Mouse (Mus musculus): Measurements from ENCODE around the gene Olfr1032. TPM values are rescaled to one million over a fixed set of nuclear protein-coding genes. Genes with fewer than 3 reads are reported as not detected.
"Not testable (repeated sequence)": the region's sequence is repeated elsewhere in the genome, so short reads cannot be mapped to it uniquely, and the experiment has no call there.

Gene Olfr1032
- not detected in 2 replicates for polyA plus RNA-seq (2014; fragmentation: Nextera tagmentation; extraction: Ambion mirVana)

DNA sequence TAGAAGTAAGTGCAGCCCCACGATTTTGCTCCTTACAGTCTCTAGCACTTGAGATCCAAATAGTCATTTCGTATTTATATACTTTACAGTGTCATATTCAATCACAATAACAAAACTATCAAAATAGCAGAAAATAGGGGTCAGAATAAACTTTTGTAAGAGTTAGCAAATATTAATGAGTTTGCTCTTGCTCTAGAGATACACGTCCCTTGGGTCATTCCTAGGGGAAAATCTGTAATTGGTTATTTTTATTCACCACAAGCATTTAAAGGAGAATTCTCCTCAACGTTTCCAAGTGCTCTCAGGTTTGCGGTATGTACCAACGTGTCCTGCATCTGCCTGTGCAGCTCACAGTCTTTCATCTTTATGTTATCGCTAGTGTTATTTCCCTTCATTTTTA is at the start of gene Olfr1032:
Olfr1032 (plus strand) TSS at position 301 of the 400 bp plus-strand sequence.
- Histone ChIP-seq H3K36me3 (ENCODE audit: control insufficient read depth, insufficient read depth, low read length) (no peaks in the 10 kb centered on the region), H3K4me3 (ENCODE audit: low read depth, low read length) (no peak within 1 kb of the TSS), H3K27ac (replicated peaks; ENCODE audit: low read depth, low read length) (no peak within 1 kb of the TSS), H3K4me2 (ENCODE audit: low read depth, severe bottlenecking) (no peak within 1 kb of the TSS), H3K27me3 (ENCODE audit: control insufficient read depth, insufficient read depth, low read length) (no peaks in the 10 kb centered on the region), H3K4me1 (ENCODE audit: control insufficient read depth, insufficient read depth, low read length) (no peaks in the 10 kb centered on the region), H3K9me3 (ENCODE audit: control insufficient read depth, low read length) (no peaks in the 10 kb centered on the region), H3K9ac (ENCODE audit: low read length) (no peak within 1 kb of the TSS)
- ATAC-seq (ENCODE audit: insufficient number of reproducible peaks, low FRiP score, low TSS enrichment, low read depth) (no peak), DNase-seq (ENCODE audit: low spot score) (no peak)
- WGBS: 90% methylated on average over 7 of the region's 7 CpGs

DNA sequence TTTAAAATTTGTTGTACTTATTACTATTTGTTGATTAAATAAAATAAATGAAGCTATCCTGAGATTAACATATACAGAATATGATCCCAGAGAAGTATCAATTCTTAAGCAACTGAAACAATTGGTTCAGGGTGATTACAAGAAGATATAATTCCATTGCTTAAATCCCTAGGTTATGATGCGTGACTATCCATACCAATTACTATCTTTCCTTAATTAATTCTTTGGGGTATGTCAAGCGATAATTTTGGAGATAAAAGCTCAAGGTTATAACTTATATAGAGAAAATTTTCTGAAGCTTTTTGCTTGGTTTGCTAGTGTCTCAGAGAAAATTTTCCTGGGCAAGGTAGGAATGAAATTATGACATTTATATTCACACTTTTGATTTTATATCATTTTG is 31.7 kb upstream of the Olfr1032 start, which contains the start of gene Olfr1029:
Olfr1029 (plus strand) TSS at position 301 of the 400 bp plus-strand sequence.
- Histone ChIP-seq H3K9ac (ENCODE audit: low read length) (no peak within 1 kb of the TSS), H3K4me1 (ENCODE audit: control insufficient read depth, insufficient read depth, low read length) (no peaks in the 10 kb centered on the region), H3K27me3 (ENCODE audit: control insufficient read depth, insufficient read depth, low read length) (no peaks in the 10 kb centered on the region), H3K36me3 (ENCODE audit: control insufficient read depth, insufficient read depth, low read length) (no peaks in the 10 kb centered on the region), H3K4me3 (ENCODE audit: low read depth, low read length) (no peak within 1 kb of the TSS), H3K27ac (replicated peaks; ENCODE audit: low read depth, low read length) (no peak within 1 kb of the TSS), H3K4me2 (ENCODE audit: low read depth, severe bottlenecking) (no peak within 1 kb of the TSS), H3K9me3 (ENCODE audit: control insufficient read depth, low read length) (no peaks in the 10 kb centered on the region)
- ATAC-seq (ENCODE audit: insufficient number of reproducible peaks, low FRiP score, low TSS enrichment, low read depth) (no peak), DNase-seq (ENCODE audit: low spot score) (no peak)
- 89% methylated on average over 2 of the region's 2 CpGs for WGBS

DNA sequence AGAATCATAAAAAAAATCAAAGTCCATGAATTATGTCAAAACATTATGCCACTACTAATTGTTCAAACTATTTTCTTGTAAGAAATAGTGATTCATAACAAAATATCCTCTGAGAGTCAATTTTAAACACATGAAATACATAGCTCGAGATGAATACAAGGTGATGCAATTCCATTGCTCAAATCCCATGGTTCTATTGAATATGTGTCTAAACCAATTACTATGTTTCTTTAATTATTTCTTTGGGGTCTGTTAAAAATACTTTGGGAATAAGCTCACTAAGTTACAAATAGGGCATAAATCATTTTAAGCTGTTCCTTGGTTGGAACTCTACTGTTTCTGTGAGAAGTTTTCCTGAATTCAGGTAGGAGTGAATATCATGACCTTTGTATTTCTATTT is 26.4 kb upstream of the Olfr1032 start, which contains the start of gene Olfr1030:
Olfr1030 (plus strand) TSS at position 301 of the 400 bp plus-strand sequence.
- Histone ChIP-seq H3K27ac (replicated peaks; ENCODE audit: low read depth, low read length) (no peak within 1 kb of the TSS), H3K4me2 (ENCODE audit: low read depth, severe bottlenecking) (no peak within 1 kb of the TSS), H3K9ac (ENCODE audit: low read length) (no peak within 1 kb of the TSS), H3K4me1 (ENCODE audit: control insufficient read depth, insufficient read depth, low read length) (no peaks in the 10 kb centered on the region), H3K36me3 (ENCODE audit: control insufficient read depth, insufficient read depth, low read length) (no peaks in the 10 kb centered on the region), H3K9me3 (ENCODE audit: control insufficient read depth, low read length) (no peaks in the 10 kb centered on the region), H3K4me3 (ENCODE audit: low read depth, low read length) (no peak within 1 kb of the TSS), H3K27me3 (ENCODE audit: control insufficient read depth, insufficient read depth, low read length) (no peaks in the 10 kb centered on the region)
- 76% methylated on average over 1 of the region's 1 CpGs for WGBS
- no peak for DNase-seq (ENCODE audit: low spot score)
- no peak for ATAC-seq (ENCODE audit: insufficient number of reproducible peaks, low FRiP score, low TSS enrichment, low read depth)

DNA sequence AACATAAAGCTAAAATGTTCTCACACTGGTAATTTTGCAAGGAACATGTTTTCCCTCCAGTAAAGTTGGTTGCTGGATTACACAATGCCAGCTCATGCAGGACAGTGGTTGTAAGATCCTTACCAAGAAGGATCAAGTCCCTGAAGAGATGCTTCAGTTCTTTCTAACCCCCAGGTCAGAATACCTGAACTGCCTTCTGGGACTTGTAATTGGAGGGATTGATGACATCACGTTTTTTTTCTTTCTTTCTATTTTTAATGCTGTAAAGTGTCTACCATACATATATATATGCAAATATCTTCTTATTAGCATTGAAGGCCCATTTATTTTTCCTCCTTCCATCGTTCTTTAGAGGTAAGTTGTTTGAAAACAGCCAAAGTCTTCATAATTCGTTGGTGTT is 15.3 kb upstream of the Olfr1032 start, which contains the start of gene Olfr1031:
Olfr1031 (plus strand) TSS at position 301 of the 400 bp plus-strand sequence.
- Histone ChIP-seq H3K4me1 (ENCODE audit: control insufficient read depth, insufficient read depth, low read length) (no peaks in the 10 kb centered on the region), H3K4me2 (ENCODE audit: low read depth, severe bottlenecking) (no peak within 1 kb of the TSS), H3K9ac (ENCODE audit: low read length) (no peak within 1 kb of the TSS), H3K27me3 (ENCODE audit: control insufficient read depth, insufficient read depth, low read length) (no peaks in the 10 kb centered on the region), H3K27ac (replicated peaks; ENCODE audit: low read depth, low read length) (no peak within 1 kb of the TSS), H3K4me3 (ENCODE audit: low read depth, low read length) (no peak within 1 kb of the TSS), H3K36me3 (ENCODE audit: control insufficient read depth, insufficient read depth, low read length) (no peaks in the 10 kb centered on the region), H3K9me3 (ENCODE audit: control insufficient read depth, low read length) (no peaks in the 10 kb centered on the region)
- 62% methylated on average over 3 of the region's 3 CpGs for WGBS
- ATAC-seq (ENCODE audit: insufficient number of reproducible peaks, low FRiP score, low TSS enrichment, low read depth): no peak
- no peak for DNase-seq (ENCODE audit: low spot score)

DNA sequence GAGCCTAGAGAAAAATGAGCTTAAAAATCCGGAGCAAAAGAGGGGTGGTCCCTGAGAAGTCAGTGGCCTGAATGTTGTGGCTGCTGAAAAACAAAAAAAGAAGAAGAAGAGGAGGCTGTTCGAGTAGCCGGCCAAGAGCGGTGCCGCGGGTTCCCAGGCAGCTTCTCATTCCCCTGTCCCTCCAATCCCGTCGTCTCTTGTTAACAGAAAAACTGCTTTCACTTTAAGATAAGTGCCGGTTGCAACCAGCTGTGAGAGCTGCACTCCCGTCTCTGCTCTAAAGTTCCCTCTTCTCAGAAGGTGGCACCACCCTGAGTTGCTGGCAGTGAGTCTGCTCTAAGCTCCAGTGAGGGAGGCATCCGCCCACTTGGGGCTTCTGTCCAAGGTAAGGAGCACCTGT is 15.1 kb downstream of the Olfr1032 start, which contains the start of gene Olfr1033:
Olfr1033 (plus strand) TSS at position 228 of the 400 bp plus-strand sequence.
- not testable (repeated sequence) for H3K9ac ChIP-seq (ENCODE audit: low read length); H3K4me1 ChIP-seq (ENCODE audit: control insufficient read depth, insufficient read depth, low read length); H3K36me3 ChIP-seq (ENCODE audit: control insufficient read depth, insufficient read depth, low read length); H3K9me3 ChIP-seq (ENCODE audit: control insufficient read depth, low read length); H3K27me3 ChIP-seq (ENCODE audit: control insufficient read depth, insufficient read depth, low read length); ATAC-seq (ENCODE audit: insufficient number of reproducible peaks, low FRiP score, low TSS enrichment, low read depth); H3K4me3 ChIP-seq (ENCODE audit: low read depth, low read length); H3K27ac ChIP-seq (replicated peaks; ENCODE audit: low read depth, low read length)
- H3K4me2 ChIP-seq (ENCODE audit: low read depth, severe bottlenecking): 0 out of 2 replicates have a peak within 1 kb of the TSS, but pooled peaks have one; percentile 27
- DNase-seq (ENCODE audit: low spot score): peak; percentile 29
- WGBS: 5% methylated on average over 10 of the region's 11 CpGs

DNA sequence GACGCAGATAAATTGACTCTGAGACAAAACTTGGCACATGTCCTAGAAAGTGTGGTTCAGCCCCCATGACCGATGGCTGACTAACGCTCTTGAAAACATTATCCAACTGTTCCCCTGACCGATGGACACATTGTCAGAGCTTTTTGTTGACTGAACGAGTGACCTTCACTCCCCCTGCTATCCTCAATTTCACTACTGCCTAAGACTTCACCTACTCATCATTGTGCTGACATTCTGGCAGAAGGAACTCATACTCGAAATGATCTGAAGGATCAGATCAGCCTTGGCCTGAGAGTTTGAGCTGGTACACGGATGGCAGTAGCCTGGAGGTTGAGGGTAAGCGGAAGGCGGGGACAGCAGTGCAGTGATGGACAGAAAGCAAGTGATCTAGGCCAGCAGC is 16.2 kb downstream of the Olfr1032 start:
- not testable (repeated sequence) for DNase-seq (ENCODE audit: low spot score); H3K4me2 ChIP-seq (ENCODE audit: low read depth, severe bottlenecking)
- 76% methylated on average over 3 of the region's 9 CpGs for WGBS

DNA sequence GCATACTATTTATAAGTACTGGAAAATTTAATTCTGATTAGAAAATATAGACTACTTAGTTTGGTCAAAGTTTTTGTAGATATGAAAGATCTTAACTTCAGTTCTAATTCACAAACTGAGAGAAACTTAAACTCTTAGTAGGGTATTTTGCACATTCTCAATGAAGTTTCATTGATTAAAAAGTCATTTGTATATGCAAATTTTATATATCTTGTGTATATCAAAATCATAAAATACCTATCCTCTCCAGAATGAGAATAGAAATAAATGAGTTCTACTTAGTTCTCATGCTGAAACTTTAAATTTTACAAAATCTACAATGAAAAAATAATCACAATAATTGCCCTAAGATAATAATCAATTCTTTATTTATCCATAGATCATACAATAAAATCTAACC is 40.2 kb downstream of the Olfr1032 start, which contains the start of gene Olfr1034:
Olfr1034 (plus strand) TSS at position 301 of the 400 bp plus-strand sequence.
- H3K4me3 ChIP-seq (ENCODE audit: low read depth, low read length): no peak within 1 kb of the TSS
- no peaks in the 10 kb centered on the region for H3K27me3 ChIP-seq (ENCODE audit: control insufficient read depth, insufficient read depth, low read length)
- no peak for ATAC-seq (ENCODE audit: insufficient number of reproducible peaks, low FRiP score, low TSS enrichment, low read depth)
- DNase-seq (ENCODE audit: low spot score): no peak
- no peak within 1 kb of the TSS for H3K9ac ChIP-seq (ENCODE audit: low read length)
- no peak within 1 kb of the TSS for H3K27ac ChIP-seq (replicated peaks; ENCODE audit: low read depth, low read length)
- H3K4me1 ChIP-seq (ENCODE audit: control insufficient read depth, insufficient read depth, low read length): no peaks in the 10 kb centered on the region
- H3K36me3 ChIP-seq (ENCODE audit: control insufficient read depth, insufficient read depth, low read length): no peaks in the 10 kb centered on the region
- H3K4me2 ChIP-seq (ENCODE audit: low read depth, severe bottlenecking): no peak within 1 kb of the TSS
- H3K9me3 ChIP-seq (ENCODE audit: control insufficient read depth, low read length): no peaks in the 10 kb centered on the region

More for the DNA sequence above, 16.2 kb downstream of the Olfr1032 start:
- not testable (repeated sequence) for H3K4me1 ChIP-seq (ENCODE audit: control insufficient read depth, insufficient read depth, low read length); H3K4me3 ChIP-seq (ENCODE audit: low read depth, low read length); ATAC-seq (ENCODE audit: insufficient number of reproducible peaks, low FRiP score, low TSS enrichment, low read depth); H3K36me3 ChIP-seq (ENCODE audit: control insufficient read depth, insufficient read depth, low read length); H3K27me3 ChIP-seq (ENCODE audit: control insufficient read depth, insufficient read depth, low read length); H3K27ac ChIP-seq (replicated peaks; ENCODE audit: low read depth, low read length); H3K9me3 ChIP-seq (ENCODE audit: control insufficient read depth, low read length); H3K9ac ChIP-seq (ENCODE audit: low read length)

DNA sequence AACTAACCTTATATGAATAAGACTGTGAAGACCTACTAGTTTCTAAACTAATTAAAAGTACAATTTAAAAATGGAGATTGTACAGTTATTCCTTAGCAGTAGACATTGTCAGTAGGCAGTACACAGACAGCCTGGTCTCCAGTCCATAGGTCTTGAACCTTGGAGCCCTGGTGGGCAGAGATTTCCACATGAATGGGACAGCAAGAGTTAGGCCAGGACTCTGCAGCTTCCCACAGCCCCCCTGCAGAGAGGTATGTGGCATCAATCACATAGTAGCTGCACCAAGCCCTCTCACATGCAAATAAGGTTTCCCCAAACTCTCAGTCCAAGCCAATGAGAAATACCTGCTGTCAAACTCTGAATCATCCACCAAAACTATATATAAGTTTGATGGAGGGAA is 45.4 kb downstream of the Olfr1032 start:
- not testable (repeated sequence) for H3K27ac ChIP-seq (replicated peaks; ENCODE audit: low read depth, low read length); H3K4me2 ChIP-seq (ENCODE audit: low read depth, severe bottlenecking); H3K4me1 ChIP-seq (ENCODE audit: control insufficient read depth, insufficient read depth, low read length); H3K36me3 ChIP-seq (ENCODE audit: control insufficient read depth, insufficient read depth, low read length); H3K4me3 ChIP-seq (ENCODE audit: low read depth, low read length); H3K27me3 ChIP-seq (ENCODE audit: control insufficient read depth, insufficient read depth, low read length); H3K9ac ChIP-seq (ENCODE audit: low read length); ATAC-seq (ENCODE audit: insufficient number of reproducible peaks, low FRiP score, low TSS enrichment, low read depth); H3K9me3 ChIP-seq (ENCODE audit: control insufficient read depth, low read length); DNase-seq (ENCODE audit: low spot score)
